Mouse (Mus musculus): ENCODE measurements around the gene Aaed1.
"Not testable (repeated sequence)": the region's sequence is repeated elsewhere in the genome, so short reads cannot be mapped to it uniquely, and the experiment has no call there.

Aaed1 gene

DNA sequence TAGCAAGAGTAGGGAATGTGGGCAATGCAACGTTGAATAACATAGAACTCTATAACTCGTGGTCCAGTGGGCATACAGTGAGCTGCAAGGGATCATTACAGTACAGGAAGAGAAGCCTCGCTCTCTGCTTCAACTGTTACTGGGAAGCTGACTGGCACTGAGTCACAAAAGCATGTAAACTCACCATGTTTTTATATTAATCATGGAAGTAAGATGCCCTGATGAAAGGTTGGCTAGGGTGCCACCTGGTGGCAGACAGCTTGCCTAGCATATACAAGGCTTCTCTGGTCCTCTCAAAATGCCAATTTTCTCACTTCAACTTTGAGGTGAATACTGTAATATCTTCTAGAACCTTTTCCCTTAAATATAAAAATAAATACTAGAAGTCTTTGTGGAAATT, 6.4 kb downstream of the Aaed1 start:
- DNase-seq = no peak

DNA sequence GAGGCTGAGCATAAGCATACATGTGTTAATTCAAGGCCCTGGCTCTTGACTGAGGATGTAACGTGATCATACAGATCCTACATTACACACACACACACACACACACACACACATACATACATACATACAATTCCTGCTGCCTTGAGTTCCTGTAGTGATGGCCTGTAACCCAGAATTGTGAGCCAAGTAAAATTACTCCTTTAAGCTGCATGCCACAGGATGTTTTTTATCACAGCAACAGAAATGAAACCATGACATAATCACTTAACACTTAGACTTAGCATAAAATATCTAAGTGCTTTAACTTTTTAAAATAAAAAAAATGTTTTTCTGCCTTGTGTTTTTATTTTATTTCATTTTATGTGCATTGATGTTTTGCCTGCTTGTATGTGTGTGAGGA, 13.4 kb downstream of the Aaed1 start:
- DNase-seq = no peak

DNA sequence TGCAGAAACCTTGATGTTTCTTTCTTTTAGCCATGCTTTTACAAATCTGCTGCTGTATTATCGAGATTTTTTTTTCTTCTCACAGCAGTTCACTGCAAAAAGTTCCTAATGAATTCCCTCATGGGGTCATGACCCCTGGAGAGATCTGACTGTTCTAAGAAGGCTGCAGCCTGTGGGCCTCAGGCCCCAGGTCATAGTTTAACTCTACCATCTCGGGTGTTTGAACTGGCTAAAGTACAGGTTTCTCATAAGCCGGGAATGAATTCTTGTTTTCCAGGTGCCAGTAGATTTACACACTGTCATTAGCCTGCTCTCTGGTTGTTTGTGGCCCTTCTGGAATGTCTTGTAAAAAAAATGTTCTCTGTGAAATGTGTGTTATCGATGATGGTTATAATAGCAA, 25.7 kb downstream of the Aaed1 start:
- no peak for DNase-seq

GRCm38 (mm10) chr13:64286321-64286720, 26.2 kb downstream of the Aaed1 start:
- DNase-seq = no peak

GRCm38 (mm10) chr13:64284676-64285075, 27.8 kb downstream of the Aaed1 start:
- no peak for DNase-seq

DNA sequence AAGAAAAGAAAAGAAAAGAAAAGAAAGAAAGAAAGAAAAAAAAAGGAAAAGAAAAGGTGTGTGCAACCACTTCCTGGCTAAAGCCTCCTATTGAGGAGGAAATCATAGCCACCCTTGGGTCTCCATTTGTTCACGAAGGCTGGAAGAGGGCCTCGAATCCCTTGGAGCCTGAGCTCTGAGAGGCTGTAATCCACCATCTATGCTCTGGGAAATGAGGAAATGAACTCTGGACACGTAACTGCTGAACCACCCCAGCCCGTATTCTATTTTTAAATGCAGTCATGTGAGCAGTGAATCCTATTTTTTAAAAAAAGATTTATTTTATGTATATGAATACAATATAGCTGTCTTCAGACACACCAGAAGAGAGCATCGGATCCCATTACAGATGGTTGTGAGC, 31.6 kb downstream of the Aaed1 start:
- DNase-seq = no peak

DNA sequence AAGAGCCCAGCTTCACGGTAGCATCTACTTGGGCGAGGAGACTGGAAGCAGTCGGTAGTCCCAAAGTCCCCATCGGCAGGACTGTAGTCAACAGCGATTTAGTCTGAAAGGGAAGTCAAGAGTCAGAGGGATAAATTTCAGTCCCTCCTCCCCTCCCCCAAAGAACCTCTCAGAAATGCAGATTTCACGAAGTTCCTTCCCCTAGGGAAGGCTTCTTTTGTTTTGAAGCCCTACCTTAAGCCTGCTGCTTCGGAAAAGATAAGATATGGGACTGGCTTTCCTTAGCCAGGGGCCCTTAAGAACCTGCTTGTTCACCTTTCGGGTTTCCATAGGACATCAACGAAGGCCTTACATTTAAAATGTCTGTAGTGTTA, 36.8 kb downstream of the Aaed1 start:
- DNase-seq = no peak

- DNase-seq = peak; percentile 76
These were observed 37.4 kb downstream of the Aaed1 start, which contains the start of gene Cdc14b for GRCm38 (mm10) chr13:64274879-64275753. Gene Cdc14b (minus strand): TSS chr13:64275290.

- peak; percentile 43 for DNase-seq
These were observed 38.3 kb downstream of the Aaed1 start for GRCm38 (mm10) chr13:64273891-64274844.

GRCm38 (mm10) chr13:64273352-64273751, 39.2 kb downstream of the Aaed1 start:
- no peak for DNase-seq

GRCm38 (mm10) chr13:64268384-64268783, 44.1 kb downstream of the Aaed1 start:
- DNase-seq = no peak

DNA sequence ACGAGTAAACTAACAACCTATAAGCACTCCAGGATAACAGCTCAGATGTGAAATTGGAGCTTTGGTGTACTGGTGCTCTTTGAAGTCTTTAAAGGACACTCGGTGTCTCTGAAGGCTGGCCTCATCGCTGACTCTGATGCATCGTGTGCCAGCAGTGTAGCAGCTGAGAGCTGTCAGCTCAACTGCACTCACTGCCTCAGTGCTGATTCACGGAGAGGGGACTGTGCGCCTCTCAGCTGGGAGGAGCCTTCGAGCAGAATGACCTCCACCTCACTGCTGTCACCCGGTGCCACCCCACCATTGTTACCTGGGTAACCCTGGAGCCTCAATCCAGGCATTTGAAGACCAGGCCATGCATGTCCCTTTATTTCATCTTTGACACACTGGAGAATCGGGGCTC, 45.4 kb downstream of the Aaed1 start:
- no peak for DNase-seq

- no peak for DNase-seq
These were observed 47.9 kb downstream of the Aaed1 start for GRCm38 (mm10) chr13:64264586-64264985.

GRCm38 (mm10) chr13:64259903-64260302, 52.6 kb downstream of the Aaed1 start:
- DNase-seq = peak; percentile 42

- DNase-seq = peak; percentile 85
These were observed 54.0 kb downstream of the Aaed1 start for GRCm38 (mm10) chr13:64258516-64258821.

DNA sequence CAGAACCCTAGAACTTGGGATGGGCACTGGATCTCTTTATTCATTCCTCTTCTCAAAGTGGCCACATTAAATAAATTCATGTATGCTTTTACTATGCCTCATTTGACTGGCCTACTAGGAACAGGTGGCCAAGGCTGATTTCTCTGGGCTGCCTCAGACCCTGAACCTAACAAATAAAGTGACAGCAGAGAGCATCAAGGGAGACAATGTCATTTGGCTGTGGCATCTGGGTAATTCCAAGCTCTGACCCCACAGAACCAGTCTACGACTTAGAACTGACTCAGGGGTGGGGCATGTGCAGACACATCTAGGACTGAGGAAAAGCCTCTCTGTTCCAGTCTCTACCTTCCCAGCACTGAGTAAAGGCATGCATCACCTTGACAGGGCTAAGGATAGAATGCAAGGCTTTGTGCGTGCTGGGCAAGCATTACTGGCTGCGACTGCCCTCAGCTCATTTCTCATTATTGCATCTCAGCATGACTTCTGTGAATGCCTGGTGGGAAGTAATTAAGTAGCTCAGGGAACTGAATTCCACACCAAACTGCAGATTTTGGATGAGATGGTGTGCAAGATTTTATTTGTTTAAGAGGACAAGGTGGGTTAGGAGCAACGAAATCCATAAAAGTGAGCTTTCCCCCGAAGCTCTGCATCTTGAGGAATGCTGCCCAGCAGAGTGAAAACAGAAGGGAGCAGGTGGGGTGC, 54.5 kb downstream of the Aaed1 start:
- DNase-seq = peak; percentile 78

DNA sequence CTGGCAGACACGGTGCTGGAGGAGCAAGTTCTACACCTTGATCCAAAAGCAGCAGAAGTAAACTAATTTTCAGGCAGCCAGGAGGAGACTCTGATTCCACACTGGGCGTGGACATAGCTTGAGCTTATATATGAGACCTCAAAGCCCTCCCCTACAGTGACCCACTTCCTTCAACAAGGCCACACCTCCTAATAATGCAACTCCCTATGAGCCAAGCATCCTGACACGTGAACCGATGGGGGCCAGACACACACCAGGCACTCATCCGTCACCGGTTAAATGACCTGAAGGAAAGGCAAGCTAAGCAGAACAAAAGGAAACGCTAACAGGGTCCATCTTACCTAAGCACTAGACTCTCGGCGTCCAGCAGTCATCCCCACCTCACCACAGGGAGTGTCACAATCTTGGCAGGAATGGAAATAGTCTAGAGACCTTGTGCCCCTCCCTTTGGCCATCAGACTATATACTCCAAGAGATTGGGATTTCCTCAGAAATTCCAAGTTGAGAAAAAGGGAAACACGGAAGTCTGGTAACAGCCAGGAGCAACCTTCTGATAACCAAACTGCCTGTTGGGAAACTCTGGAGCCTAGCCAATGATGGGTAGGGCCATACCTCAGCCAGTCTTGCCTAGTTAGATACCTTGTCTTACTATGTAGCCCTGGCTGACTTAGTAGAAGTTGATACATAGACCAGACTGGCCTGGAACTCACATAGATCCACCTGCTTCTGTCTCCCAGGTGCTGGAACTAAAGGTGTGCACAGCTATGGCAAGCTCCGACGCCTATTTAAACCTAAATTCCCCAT, 55.3 kb downstream of the Aaed1 start:
- DNase-seq = peak; percentile 52

DNA sequence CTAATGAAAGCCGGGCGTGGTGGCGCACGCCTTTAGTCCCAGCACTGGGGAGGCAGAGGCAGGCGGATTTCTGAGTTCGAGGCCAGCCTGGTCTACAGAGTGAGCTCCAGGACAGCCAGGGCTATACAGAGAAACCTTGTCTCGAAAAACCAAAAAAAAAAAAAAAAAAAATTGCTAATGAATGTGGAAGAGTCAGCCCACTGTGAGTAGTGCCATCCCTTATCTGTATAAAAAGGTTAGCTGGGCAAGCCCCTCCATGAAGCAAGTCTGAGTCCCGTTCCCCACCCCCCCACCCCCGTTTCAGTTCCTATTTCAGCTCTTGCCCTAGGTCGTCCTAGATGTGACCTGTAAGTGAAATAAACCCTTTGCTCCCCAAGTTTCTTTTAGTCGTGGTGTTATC, 58.3 kb downstream of the Aaed1 start:
- DNase-seq = not testable (repeated sequence)

- DNase-seq = no peak
These were observed 58.8 kb downstream of the Aaed1 start for GRCm38 (mm10) chr13:64253697-64254096.

DNA sequence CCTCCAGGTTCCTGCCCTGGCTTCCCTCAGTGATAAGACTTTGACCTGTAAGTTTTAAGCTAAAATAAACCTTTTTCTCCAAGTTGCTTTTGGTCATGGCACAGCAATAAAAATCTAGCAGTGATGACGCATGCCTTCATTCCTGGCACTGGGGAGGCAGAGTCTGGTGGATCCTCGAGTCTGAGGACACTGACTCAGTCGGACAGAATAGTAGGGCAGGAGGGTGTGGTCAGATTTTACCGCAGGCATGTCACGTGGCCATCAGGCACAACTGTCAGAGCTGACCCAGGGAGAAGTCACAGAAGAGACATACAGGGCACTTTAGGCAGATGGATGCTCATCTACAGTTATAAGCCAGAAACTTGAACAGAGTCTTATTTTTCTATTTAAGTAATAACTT, 60.4 kb downstream of the Aaed1 start:
- DNase-seq = no peak

DNA sequence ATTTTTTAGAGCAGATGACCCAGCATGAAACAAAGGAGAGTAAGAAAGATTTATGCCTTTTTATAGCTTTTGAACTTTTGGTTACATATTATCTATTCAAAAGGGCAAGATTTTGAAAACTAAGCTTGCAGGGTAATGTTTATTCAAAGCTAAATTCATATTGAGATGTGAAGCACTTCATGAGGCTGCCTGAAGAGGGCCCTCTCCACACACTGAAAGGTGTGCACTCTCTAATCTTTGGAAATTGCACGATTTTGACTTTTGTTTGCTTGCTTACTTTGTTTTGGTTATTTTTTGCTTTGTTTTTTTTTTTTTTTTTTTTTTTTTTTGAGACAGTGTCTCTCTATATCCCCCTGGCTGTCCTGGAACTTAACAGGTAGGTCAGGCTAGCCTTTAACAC, 62.1 kb downstream of the Aaed1 start:
- no peak for DNase-seq

GRCm38 (mm10) chr13:64248775-64249524, 63.6 kb downstream of the Aaed1 start:
- peak; percentile 80 for DNase-seq

Measured in cerebellum, adult 11-12 months (tissue).